Mouse (Mus musculus) cerebellum, adult 18-20 months (tissue): ENCODE measurements around the gene Polr3a.
A peak's percentile ranks its signal among the peaks of the same experiment; 100 is the strongest.
"Not testable (repeated sequence)": the region's sequence is repeated elsewhere in the genome, so short reads cannot be mapped to it uniquely, and the experiment has no call there.

Source experiments
- DNase-seq, 2 experiments: peaks; one replicate each; pipeline ENCODE4 v3.0.0; 2021

Polr3a gene

DNA sequence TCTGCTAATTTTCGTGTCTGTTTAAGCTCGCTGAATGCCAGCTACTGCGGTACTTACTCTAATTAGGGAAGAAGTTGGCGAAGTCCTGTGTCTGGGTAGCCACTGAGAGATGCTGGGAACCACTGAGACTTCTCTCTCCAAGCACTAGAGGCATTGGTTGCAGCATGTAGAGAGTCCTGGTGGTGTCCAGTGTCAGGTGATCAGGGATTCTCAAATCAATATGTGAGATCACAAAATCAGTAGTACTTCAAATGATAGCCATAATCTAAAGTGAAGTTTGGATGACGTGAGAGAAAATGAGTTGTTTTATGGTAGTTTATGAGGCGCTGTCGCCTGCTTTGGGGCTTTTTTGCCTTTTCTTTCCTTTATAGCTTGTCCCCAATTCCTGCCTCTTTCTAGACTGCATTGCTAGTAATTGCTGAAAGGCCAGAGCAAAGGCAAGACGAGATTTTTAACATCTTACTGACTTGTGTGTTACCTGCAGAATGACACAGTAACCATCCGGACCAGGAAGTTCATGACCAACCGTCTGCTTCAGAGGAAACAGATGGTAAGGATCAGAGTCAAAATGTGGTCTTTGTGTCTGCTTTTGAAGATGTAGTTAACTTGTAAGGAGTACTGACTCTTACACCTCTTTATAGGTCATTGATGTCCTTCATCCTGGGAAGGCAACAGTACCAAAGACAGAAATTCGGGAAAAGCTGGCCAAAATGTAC lies 4.6 kb upstream of the Polr3a start:
- DNase-seq: no peak

DNA sequence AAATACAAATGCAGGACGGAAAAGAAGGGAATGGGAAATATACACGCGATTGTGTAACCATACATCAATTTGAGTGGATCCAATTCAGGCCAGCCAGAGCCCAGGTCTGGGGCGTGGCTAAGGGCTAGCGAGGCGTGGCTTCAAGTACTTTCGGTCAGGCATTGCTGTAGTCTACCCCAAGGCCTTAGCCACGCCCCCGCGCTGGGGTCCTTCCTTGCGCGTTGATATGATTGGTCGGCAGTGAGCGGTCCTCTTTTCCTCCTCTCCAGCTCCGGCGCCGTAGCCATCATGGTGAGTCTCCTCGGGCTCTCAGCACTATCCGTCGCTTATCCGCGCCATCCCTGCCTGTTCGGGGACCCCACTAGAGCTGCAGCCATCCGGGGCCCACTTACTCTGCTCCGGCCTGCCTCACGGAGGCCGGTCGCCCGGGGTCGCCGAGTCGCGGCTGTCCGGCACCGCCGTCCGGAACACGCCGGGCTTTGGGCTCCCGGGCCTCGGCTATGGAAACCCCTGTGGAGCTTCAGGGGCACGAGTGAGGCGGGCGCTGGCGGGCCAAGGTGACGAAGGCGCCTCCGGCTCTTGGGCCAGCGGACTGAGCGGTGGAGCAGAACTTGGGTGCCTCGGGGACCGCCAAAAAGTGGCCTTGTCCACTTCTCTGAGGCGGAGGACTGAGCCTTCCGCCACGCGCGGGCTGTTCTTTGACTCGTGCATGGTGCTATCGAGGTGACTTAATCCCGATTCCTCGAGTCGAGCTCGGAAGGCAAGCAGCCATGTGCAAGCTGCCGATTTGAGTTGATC lies 3.8 kb upstream of the Polr3a start:
- peak; percentile 98 for DNase-seq

DNA sequence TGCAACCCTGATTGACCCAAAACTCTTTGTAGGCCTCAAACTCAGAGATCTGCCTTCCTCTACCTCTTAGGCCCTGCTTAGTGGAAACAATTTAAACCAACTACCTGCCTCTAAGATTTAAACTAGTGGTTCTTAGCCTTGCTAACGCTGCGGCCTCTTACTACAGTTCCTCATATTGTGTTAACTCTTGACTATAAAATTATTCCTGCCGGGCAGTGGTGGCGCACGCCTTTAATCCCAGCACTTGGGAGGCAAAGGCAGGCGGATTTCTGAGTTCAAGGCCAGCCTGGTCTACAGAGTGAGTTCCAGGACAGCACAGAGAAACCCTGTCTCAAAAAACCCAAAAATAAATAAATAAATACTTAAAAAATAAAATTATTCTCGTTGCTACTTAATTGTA lies 2.9 kb upstream of the Polr3a start:
- not testable (repeated sequence) for DNase-seq

DNA sequence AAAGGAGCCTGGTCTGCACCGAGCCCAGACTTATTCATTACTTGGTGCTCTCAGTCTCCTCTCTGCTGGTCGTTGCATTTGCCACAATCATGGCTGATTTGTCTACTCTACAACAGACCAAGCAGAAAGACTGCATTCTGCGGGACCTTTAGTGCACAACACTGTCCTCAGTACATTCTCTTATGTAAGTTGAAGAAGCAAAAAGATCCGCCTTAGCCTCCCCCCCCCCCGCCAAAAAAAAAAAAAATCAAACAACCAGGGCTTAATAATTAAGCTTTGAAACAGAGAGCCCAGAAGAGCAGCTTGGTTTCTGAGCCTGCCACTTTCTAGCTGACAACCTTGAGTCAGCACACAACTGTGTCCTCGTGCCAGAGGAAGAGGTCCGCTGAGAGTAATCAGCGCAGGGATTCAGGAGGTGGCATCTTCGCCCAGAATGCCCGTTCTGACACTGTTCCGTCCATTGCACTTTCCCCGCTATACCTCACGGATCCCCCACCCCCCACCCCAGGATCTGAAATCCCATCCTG lies 554 bp downstream of the Polr3a start:
- no peak for DNase-seq

DNA sequence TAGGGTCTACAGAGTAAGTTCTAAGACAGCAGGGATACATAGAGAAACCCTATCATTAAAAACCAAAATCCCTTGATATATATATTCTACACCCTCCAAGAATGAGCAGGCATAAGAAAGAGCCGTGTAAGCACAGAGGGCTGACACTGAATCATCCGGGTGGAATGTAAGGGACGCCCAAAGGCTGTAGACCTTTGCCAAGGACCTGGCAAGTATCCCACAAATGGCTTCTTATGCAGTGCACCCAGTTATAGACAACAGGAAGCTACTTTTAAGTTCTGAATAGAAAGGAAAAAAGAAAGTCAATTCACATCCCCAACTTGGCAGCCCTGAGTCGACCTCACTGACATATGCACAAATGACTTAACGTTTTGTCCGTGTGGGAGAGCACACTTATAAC lies 18.1 kb downstream of the Polr3a start:
- DNase-seq: no peak

DNA sequence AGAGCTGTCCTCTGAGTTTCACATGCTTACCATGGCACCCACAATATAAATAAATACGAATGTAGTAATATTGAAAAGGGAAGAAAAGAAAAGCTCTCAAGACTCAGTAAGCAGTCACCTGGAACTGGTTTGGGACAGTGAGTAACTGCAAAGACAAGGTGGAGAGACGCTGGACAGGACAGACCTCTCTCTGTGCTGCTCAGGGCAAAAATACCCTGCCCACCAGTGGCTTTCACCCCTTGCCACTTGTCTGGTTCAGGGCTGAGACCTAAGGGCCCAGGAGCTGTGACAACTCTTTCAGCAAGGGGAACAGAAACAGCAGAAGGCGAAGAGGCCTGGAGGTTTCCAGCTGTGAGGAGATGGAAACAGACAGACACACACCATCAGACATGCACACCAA lies 28.7 kb downstream of the Polr3a start:
- DNase-seq: no peak

DNA sequence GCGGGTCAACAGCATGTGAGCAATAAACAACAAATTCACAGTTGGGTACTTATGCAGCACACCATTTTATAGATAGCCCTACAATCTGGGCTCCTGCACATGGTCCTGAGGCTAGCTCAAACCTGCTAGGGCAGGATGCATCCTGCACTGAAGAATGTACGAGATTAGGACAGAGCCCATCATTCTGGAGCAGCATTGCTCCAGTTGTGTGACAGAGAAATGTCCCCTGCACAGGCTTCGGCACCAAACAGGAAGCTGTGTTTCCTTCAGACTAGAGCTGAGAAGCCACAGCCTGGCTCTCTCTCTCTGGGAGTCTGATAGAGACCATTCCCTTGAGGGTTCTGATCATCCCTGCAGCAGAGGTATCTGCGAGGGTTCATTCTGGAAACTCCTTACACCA lies 43.3 kb downstream of the Polr3a start:
- not testable (repeated sequence) for DNase-seq
